Mouse (Mus musculus): ENCODE measurements at regions not wholly inside any gene's neighbourhood (a gene's known extent, or its start where the extent isn't known, plus 50 kb on each side); places are given as distances from the start of the nearest gene placed in this dataset.

DNA sequence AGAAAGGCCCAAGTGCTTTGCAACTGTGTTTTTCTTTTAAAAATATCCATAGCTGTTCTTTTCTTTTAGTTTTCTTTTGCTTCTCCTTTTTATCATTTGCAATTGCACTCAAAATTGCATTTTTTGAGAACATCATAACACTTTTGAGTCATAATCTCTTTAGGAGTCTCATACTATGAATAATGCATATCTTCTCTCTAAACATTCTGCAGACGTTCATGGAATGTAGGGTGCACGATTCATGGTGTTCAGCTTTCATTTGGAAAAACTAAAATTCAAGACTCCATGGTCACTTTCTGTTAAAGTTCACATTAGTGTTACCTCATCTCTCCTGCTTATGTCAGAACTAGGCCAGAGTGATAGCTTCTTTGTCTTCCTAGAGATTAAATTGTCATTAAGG is 200.8 kb upstream of the Stxbp5 start:
- TF ChIP-seq CTCF (IDR thresholded peaks at IDR 0.05; ENCODE audit: borderline replicate concordance, insufficient read depth, low read depth, low read length), result no peak
- TF ChIP-seq POLR2A (IDR thresholded peaks at IDR 0.05; ENCODE audit: borderline replicate concordance, insufficient read depth, low read length), result no peak

Measured in cerebellum, adult 2 months (tissue).